In genomic region chr9:33007456-33008063, GRCm38 (mm10) we compare ENCODE assay signal across 27 mouse cellular contexts.
DNase-seq lines count a peak whose midpoint lies in the region; ATAC-seq lines count a peak whose summit lies in the region.
"Had no signal": no experiment of that assay in that cellular context is flagged by ENCODE, and none has a peak within 500 bp of the region (broad histone marks: within the 10 kb centered on the region; RNA-seq: fewer than 3 reads in every experiment).

No protein-coding gene starts in this region.

- no peaks in the 10 kb centered on the region for H3K27me3 ChIP-seq in kidney, embryonic 15.5 days
- H3K27me3 ChIP-seq: CH12.LX; embryonic facial prominence, embryonic 15.5 days; intestine, embryonic 15.5 days; neural tube, embryonic 13.5 days; Patski had no signal

- no peak overlapping the region for H3K4me3 ChIP-seq in kidney, embryonic 15.5 days (replicated peaks)
- H3K4me3 ChIP-seq: embryonic facial prominence, embryonic 15.5 days; gastrocnemius, adult 2 months; intestine, embryonic 15.5 days; limb, embryonic 10.5 days; neural tube, embryonic 13.5 days had no signal

- 57% methylated on average over 3 of the region's 3 CpGs for WGBS in kidney, embryonic 15.5 days

- no peaks in the 10 kb centered on the region for H3K36me3 ChIP-seq in kidney, embryonic 15.5 days
- H3K36me3 ChIP-seq: embryonic facial prominence, embryonic 15.5 days; G1E; intestine, embryonic 15.5 days; limb, embryonic 10.5 days; neural tube, embryonic 13.5 days had no signal

- H3K4me1 ChIP-seq in kidney, embryonic 15.5 days: no peaks in the 10 kb centered on the region
- H3K4me1 ChIP-seq: embryonic facial prominence, embryonic 15.5 days; intestine, embryonic 15.5 days; neural tube, embryonic 13.5 days had no signal

- H3K9me3 ChIP-seq in kidney, embryonic 15.5 days (replicated peaks): no peaks in the 10 kb centered on the region
- H3K9me3 ChIP-seq: embryonic facial prominence, embryonic 15.5 days; G1E; intestine, embryonic 15.5 days; limb, embryonic 10.5 days; neural tube, embryonic 13.5 days had no signal

- DNase-seq in embryo, embryonic 10.5 days (ENCODE audit: low spot score): peak; percentile 34
- DNase-seq in embryo, embryonic 11 days: no peak
- peak; percentile 7 for DNase-seq in kidney, postnatal 14 days
- peak; percentile 54 for DNase-seq in CD4-positive, CD25-positive, alpha-beta regulatory T cell, adult 2 months (ENCODE audit: low read depth, low spot score)
- peak; percentile 38 for DNase-seq in naive thymus-derived CD4-positive, alpha-beta T cell, adult 2 months (ENCODE audit: low read depth)
- no peak for DNase-seq in ovary, postnatal 10 days (ENCODE audit: low spot score)
- no peak for DNase-seq in urinary bladder, postnatal 36 days (ENCODE audit: low spot score in 2 of 2)
- DNase-seq: adrenal gland, adult 8-10 months; cerebellum, adult 11-12 months; cerebellum, postnatal 14 days; gastrocnemius, adult 2 months; lung, adult 2 months; midbrain, embryonic 14.5 days; right cerebral cortex, adult 18-20 months; right cerebral cortex, postnatal 4 days; thymus, postnatal 36 days had no signal

- no peak overlapping the region for H3K9ac ChIP-seq in kidney, embryonic 15.5 days
- H3K9ac ChIP-seq: embryonic facial prominence, embryonic 15.5 days; hindbrain, embryonic 14.5 days; intestine, embryonic 15.5 days; neural tube, embryonic 13.5 days had no signal

- no peak overlapping the region for H3K27ac ChIP-seq in kidney, embryonic 15.5 days
- H3K27ac ChIP-seq: embryonic facial prominence, embryonic 15.5 days; gastrocnemius, adult 2 months; hindbrain, embryonic 14.5 days; intestine, embryonic 15.5 days; limb, embryonic 10.5 days; neural tube, embryonic 13.5 days had no signal

- ATAC-seq in kidney, embryonic 15.5 days (replicated peaks; ENCODE audit: low FRiP score): no peak
- ATAC-seq: forebrain, embryonic 14.5 days; intestine, embryonic 15.5 days; Patski had no signal

- H3K4me2 ChIP-seq in kidney, embryonic 15.5 days: no peak overlapping the region
- H3K4me2 ChIP-seq: embryonic facial prominence, embryonic 15.5 days; hindbrain, embryonic 14.5 days; intestine, embryonic 15.5 days; liver, embryonic 11.5 days; neural tube, embryonic 13.5 days had no signal

Comparison
In these comparisons a context has a peak if more than half of its experiments do, and no peak if none do; other contexts are left out.
1. DNase-seq: peak in embryo, embryonic 10.5 days (single experiment), kidney, postnatal 14 days (single experiment), CD4-positive, CD25-positive, alpha-beta regulatory T cell, adult 2 months (single experiment) and naive thymus-derived CD4-positive, alpha-beta T cell, adult 2 months (single experiment); none in embryo, embryonic 11 days (single experiment), ovary, postnatal 10 days (single experiment) and urinary bladder, postnatal 36 days (0 of 2).